Mouse (Mus musculus): ENCODE measurements around the gene Il10rb.

GRCm38 (mm10) chr16:91367066-91367465 lies 38.9 kb upstream of the Il10rb start:
- TF ChIP-seq USF1 (IDR thresholded peaks at IDR 0.05; ENCODE audit: low read depth): no peak
- TF ChIP-seq POLR2A (IDR thresholded peaks at IDR 0.05; ENCODE audit: insufficient read length, low read depth): no peak
